Mouse (Mus musculus) layer of hippocampus, postnatal 10 days (tissue): Measurements from ENCODE around the gene Lmf1. TPM values are rescaled to one million over a fixed set of nuclear protein-coding genes. Genes with fewer than 3 reads are reported as not detected.

ENCODE experiments used
- DNase-seq, 2 experiments: peaks; one replicate each; pipeline ENCODE4 v3.0.0; 2021; ENCODE audit warnings: low spot score in 2 of 2
- long read RNA-seq: library from polyadenylated mRNA; stranded (forward); transcript quantifications from one replicate; pipeline ENCODE4 v2.0.0, GENCODE M21; 2023
- total RNA-seq, 2 experiments: library from RNA; stranded (reverse); gene quantifications; 2 replicates each; pipeline ENCODE4 v1.2.3; 2021

The Lmf1 gene
- total RNA-seq, result 10 to 100 TPM; 23.1 to 26.4 TPM
- long read RNA-seq, partial matches to known transcripts, result 2 of 34 reads
- long read RNA-seq, other reads (novel, unspliced or antisense), result 31 of 34 reads

GRCm38 (mm10) chr17:25578920-25579319 lies at the start of gene Lmf1:
Gene Lmf1 (plus strand): TSS chr17:25579085.
- peak; percentile 92 to 95 for DNase-seq

- DNase-seq, result peak; percentile 31 to 52
These were observed 48.4 kb upstream of the Lmf1 start for GRCm38 (mm10) chr17:25530357-25531022.

DNA sequence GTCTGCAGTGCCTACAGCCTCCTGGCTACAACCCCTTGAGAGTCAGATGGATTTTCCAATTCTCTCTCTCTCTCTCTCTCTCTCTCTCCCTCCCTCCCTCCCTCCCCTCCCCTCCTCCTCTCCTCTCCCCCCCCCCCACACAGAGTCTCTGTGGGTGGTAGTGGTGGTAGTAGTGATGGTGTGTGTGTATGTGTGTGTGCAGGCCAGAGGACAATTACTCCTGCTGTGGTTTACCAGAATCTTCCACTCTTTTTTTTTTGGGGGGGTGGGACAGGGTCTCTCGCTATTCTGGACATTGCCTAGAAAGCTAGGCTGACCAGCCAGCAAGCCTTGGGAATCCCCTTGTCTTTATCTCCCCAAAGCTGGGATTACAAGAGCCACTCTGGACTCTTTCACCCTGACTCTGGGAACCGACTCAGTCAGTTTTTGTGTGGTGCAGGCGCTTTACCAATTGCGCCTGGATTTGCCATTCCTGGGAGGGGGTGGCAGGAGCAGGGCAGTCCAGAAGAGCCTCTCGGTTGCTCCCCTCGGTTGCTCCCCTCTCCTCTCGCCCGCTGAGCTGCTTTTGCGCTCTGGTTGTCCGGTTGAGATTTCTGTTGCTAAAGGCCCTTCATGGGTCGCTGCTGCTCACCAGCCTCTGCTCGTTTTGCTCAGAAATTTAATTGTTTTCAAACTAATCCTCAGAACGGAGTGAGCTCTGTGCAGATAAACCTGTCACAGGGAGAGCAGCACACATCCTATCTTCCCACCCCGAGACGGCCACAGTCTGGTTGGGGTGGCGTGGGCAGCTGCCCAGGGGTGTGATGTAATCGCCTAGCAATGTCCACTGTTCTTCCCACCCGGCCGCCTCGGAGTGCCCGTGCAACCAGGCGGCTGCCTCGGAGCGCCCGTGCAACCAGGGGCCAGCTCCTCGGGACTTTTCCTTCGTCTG lies 39.7 kb upstream of the Lmf1 start:
- peak in 1 of 2 experiments; percentile 47 for DNase-seq

- no peak for DNase-seq
These were observed 38.2 kb upstream of the Lmf1 start for GRCm38 (mm10) chr17:25540731-25541130.

DNA sequence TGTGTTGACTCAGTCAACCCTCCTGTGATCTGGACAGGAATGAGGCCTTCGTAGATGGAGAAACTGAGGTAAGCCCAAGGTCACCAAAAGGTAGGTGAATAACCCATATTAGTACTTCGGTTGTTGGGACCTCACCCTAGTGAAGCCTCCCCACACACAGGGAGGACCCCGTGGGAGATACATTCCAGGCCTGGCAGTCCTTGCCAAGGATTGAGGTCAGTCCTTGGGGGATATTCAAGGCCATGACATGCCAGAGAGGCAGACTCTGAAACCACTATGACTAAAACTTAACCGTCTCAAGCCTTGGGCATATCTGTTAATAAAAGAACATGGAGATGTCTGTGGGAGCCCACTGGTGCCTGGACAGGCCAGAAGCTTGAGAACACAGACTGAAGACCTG lies 37.1 kb upstream of the Lmf1 start:
- no peak for DNase-seq

GRCm38 (mm10) chr17:25547026-25547425 lies 31.9 kb upstream of the Lmf1 start:
- DNase-seq, result no peak

- no peak for DNase-seq
These were observed 28.9 kb upstream of the Lmf1 start for GRCm38 (mm10) chr17:25550020-25550419.

- no peak for DNase-seq
These were observed 27.6 kb upstream of the Lmf1 start for GRCm38 (mm10) chr17:25551313-25551712.

DNA sequence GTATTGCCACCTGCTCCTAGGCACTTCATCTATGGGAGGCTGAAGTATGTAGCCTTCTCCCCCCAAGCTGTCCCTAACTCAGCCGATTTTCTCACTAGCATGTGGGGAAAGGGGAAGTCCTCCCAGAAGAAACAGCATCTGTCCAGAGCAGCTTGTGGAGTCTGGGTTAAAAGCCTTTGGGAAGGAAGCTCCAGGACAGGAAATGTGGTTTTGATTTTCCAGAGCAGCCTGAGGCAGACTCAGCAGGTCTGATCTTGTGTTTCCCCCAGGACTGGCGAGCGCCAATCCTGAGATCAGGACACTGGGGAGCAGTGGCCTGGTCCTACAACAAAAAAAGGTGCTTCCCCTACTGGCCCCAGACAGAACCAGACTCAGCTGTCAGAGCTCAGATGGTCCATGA lies 23.7 kb upstream of the Lmf1 start:
- no peak for DNase-seq

DNA sequence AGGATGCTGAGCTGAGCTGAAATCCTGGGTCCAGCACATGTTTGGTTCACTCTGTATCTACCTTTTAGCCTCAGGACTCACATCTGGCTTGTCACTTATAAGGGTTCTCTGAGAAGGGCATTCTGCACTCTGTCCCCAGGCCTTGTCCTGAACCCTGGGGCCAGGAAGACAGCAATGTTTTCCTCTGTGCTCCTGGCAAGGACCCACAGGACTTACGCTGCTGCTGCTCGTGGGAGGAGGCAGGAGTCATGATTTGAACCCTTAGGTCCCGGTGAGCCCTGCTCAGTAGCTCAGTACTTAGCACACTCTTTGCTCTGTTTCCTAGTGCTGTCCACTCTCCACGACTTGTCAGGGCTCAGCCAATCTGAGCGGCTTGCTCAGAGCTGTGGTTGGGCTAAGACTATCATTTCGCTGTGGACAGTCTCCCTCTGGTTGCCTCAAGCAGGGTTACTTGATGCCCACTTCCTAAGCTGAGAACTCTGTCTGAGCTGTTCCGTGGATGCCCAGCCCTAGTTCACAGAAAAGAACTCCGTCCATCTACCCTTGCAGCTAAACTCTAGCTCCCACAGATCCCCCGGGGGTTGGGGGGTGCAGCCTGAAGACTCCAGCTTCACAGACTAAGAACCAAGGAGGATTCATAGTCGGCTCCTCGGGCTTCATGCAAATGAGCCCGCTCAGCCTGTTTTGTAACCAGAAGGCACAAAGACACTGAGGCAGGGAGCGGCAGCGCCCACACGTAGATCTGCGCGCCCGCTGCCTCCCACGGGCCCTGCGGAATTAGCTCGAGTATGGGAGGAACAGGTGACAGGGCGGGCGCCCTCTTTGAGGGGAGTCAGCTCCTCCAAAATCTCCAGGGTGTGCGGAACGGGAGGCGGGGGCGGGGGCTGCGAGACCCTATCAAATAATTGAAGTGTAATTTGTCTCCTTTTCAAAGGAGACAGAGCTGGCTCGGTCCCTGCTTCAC lies 22.9 kb upstream of the Lmf1 start:
- DNase-seq, result peak; percentile 60 to 74

DNA sequence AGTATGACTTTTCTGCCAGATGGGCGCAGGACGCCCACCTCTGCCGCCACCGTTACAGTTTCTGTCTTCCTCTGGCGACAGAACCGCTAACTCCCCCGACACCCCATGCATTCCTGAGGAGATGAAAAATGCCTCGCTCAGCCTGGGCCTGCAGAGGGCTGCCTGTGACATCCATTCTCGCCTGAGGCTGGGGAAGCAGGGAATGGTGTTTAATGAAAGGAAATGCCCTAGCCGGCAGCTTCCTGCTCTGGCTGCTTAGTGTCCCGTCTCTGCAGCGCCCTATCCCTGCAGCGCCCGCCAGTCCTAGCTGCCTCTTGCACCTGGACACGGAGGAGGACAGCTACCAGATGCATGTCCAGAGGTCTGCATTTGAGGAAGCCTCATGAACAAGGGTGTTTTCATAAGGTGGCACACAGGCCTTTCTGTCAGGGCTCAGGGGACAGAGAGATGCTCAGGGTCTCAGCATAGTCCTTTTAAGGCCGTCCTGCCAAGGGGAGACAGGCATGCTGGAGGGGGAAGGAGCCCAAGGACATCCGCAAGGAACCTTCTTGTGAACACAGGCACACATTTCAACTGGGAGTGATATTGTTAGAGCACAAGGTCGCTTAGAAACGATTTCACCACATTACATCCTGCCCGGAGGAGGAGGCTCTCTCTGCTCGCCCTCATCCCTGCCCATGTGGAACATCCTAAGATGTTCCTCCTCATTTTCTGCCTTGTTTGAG lies 22.1 kb upstream of the Lmf1 start:
- peak; percentile 61 to 66 for DNase-seq

GRCm38 (mm10) chr17:25559634-25560033 lies 19.3 kb upstream of the Lmf1 start:
- no peak for DNase-seq

GRCm38 (mm10) chr17:25560554-25561222 lies 18.2 kb upstream of the Lmf1 start:
- DNase-seq, result no peak

GRCm38 (mm10) chr17:25561223-25562028 lies 17.5 kb upstream of the Lmf1 start:
- DNase-seq, result peak; percentile 68 to 78

DNA sequence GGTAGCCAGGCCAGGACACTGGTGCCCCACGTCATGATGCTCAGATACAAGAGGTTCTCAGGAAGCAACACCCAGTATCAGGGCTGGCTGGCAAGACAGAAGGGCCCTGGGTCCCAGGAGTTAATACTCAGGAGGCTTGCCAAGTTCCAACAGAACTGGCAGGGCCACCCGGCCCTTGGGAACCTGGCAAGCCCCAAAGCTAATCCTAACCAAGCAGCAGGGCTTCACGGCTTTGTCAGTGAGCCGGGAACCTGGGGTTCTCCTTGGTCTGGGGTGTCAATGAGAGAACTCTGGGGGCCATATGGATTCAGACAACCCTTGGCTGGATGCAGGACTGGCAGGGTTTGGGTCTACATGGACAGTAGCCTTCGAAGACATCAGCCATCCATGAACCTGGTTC lies 14.4 kb upstream of the Lmf1 start:
- peak; percentile 47 to 64 for DNase-seq

- peak; percentile 50 to 69 for DNase-seq
These were observed 13.6 kb upstream of the Lmf1 start for GRCm38 (mm10) chr17:25565244-25565643.

DNA sequence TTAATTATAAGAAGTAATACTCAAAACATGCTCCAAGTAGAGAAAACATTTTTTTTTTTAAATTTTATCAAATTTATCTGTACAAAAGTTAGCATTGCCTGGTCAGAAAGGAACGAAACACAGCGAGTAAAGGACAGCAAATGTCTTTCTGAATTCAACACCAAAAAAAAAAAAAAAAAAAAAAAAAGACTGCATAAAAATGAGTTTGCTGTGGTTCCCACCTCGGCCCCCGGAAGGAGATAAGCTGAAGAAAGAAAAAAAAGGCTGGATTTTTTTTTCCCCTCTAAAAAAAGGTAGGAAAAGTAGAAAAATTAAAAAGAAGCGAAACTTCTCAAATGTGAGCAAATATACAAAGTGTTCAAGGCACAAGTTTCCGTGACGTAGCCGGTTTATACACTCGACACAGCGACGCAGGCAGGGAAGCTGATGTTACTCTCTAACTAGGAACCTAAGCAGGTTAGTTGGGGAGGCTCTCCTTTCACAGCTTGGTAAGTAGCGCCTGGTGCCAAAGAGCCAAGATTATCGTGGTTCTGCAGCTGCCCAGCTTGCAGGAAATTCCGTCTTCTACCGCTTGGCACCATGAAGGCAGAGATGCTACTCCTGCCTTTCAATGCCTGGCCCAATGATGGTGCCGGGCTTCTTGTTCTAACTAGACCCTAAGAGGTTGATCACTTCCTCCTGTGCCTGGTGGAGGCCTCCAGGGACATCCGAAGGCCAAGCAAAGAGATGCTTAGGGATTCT lies 12.9 kb upstream of the Lmf1 start:
- no peak for DNase-seq

- DNase-seq, result peak; percentile 44 to 63
These were observed 11.6 kb upstream of the Lmf1 start for GRCm38 (mm10) chr17:25567261-25567660.
